Mouse (Mus musculus) left cerebral cortex, adult 18-20 months (tissue): ENCODE results near the gene Plekhm3. TPM values are rescaled to one million over a fixed set of nuclear protein-coding genes. Genes with fewer than 3 reads are reported as not detected.
"Not testable (repeated sequence)": the region's sequence is repeated elsewhere in the genome, so short reads cannot be mapped to it uniquely, and the experiment has no call there.

Source experiments
- DNase-seq, 2 experiments: peaks; one replicate each; pipeline ENCODE4 v3.0.0; 2021 to 2022; ENCODE audit warnings: low spot score in 2 of 2, mixed read lengths in 1 of 2
- long read RNA-seq, 2 experiments: library from polyadenylated mRNA; stranded (forward); transcript quantifications; one replicate each; pipeline ENCODE4 v2.0.0; 2021
- total RNA-seq, 2 experiments: library from RNA; stranded (reverse); gene quantifications; 2 replicates each; pipeline ENCODE4 v1.2.3; 2021

The Plekhm3 gene
- 10 to 100 TPM; 40.0 to 40.9 TPM for total RNA-seq
- long read RNA-seq, experiment 1, full-length matches to known transcripts = 2 of 15 reads
- long read RNA-seq, experiment 1, partial matches to known transcripts = 2 of 15 reads
- long read RNA-seq, experiment 1, other reads (novel, unspliced or antisense) = 11 of 15 reads
- long read RNA-seq, experiment 2, partial matches to known transcripts = 3 of 15 reads
- long read RNA-seq, experiment 2, other reads (novel, unspliced or antisense) = 12 of 15 reads

DNA sequence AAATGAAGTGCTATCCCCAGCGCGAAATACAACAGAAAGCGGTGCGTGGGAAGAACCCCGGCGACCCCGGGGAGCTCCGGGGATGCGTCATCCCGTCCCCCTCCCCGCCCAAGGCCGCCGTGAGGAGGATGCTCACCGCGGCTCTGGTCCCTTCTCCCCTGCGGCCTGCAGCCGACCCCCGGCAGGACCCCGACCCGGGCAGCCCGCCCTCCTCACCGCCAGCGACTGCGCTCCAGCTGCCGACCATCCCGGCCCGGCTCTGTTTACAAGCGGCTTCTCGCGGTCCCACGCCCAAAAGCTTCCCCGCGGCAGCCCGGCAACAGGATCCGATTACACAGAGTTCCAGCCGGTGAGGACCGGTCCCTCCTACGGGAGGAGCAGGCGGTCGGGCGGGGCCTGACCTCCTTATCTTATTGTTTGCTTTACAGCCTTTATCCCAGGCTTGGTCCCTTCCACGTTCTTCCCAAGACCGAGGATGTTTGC lies at the start of gene Plekhm3:
TSS of gene Plekhm3 (minus strand) at position 346 of the 483 bp plus-strand sequence.
- peak; percentile 82 to 88 for DNase-seq

DNA sequence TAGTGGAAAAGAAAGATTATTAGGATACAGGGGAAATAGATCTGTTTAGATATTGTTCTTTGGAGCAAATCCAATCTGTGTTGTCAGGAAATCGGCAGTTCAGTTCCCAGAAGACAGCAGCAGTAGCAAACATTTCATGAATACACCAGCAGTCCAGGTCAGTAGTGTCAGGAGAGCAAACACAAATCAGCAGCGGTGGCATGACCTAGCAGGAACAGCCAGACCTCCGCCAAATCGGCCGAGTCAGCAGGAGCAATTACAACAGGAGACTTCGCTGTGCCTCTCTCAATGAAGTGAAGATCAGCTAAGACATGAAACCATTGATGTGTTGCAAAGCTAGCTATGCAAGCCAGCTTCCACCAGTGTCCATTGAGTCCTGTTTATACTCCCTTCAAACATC lies 49.0 kb upstream of the Plekhm3 start:
- DNase-seq = no peak

- DNase-seq = no peak
These were observed 47.9 kb upstream of the Plekhm3 start for GRCm38 (mm10) chr1:65004526-65004925.

GRCm38 (mm10) chr1:64993206-64993605 lies 36.6 kb upstream of the Plekhm3 start:
- no peak for DNase-seq

DNA sequence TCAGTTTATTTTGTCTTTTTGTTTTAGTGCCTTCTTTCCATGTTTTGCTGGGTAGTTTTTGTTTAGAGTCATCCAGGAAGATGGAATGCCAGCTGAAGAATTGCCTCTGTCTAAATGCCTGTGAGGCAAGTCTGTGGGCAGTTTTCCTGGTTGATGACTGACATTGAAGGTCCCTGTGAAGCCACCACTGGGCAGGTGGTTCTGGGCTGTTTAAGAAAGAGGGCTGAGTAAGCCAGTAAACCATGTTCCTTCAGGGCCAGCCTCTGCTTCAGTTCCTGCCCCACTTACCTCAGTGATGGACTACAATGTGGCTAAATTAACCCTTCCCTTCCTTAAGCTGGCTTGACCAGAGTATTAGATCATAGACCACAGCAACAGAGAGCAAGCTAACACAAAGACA lies 31.6 kb upstream of the Plekhm3 start:
- DNase-seq = no peak

GRCm38 (mm10) chr1:64986120-64986519 lies 29.5 kb upstream of the Plekhm3 start:
- peak; percentile 81 to 84 for DNase-seq

DNA sequence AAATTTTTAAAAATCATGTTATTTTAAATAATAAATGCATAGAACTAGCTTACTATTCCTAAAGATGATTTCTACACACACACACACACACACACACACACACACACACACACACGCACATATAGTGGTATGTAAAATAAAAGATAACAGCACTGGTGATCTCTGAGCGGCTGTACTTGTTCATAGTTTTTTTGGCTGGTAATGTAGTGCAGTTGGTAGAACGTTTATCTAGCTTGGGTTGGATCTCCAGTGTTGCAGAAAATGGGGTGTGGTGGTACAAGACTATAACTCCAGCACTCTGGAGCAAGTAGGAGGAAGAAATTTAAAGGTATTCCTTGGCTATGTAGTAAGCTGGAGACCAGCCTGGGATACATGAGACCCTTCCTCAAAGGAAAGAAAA lies 26.6 kb upstream of the Plekhm3 start:
- DNase-seq = no peak

- peak; percentile 25 to 57 for DNase-seq
These were observed 21.7 kb upstream of the Plekhm3 start for GRCm38 (mm10) chr1:64978321-64978799.

GRCm38 (mm10) chr1:64975346-64975745 lies 18.7 kb upstream of the Plekhm3 start:
- no peak for DNase-seq

DNA sequence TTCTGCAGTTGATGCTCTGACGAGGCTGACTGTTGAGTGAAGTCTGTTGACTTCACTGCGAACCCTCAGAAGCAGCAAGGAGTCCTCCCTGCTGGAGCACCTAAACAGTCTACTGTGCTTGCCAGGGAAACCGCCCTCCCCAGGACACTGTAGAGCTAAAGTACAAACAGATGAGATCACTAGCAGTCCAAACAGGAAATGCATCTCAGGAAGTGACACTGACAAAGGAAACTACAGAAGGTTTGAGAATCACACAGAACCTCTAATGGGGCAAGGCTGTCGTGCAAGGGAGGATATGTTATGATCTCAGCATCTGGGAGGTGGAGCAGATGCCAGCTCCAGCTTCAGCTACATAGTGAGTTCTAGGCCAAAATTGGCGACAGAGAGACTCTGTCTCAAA lies 14.1 kb upstream of the Plekhm3 start:
- no peak for DNase-seq

DNA sequence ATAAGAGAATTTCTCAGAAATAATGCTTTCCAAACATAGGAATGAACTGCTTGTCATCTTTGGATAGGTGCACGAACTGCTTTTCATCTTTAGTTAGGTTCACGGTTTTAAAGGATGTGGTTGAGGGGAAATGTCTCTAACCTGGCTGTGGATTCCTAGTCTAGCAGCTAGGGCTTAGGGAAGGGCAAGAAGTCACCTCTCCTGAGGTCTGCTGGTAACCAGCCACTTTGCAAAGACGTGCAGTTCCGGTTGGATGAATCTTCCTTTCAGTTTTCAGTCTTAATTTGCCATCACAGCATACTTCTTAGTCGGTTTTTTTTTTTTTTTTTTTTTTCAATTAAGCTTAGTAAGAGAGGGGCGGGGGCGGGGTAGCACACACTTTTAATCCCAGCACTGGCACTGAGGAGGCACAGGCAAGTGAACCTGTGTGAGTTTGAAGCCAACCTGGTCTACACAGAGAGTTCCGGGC lies 431 bp upstream of the Plekhm3 start:
- DNase-seq = peak in 1 of 2 experiments; percentile 12

- not testable (repeated sequence) for DNase-seq
These were observed 1.8 kb downstream of the Plekhm3 start for GRCm38 (mm10) chr1:64954786-64955185.

GRCm38 (mm10) chr1:64950271-64950670 lies 6.4 kb downstream of the Plekhm3 start:
- DNase-seq = no peak

- DNase-seq = no peak
These were observed 7.2 kb downstream of the Plekhm3 start for GRCm38 (mm10) chr1:64949377-64949776.

- DNase-seq = no peak
These were observed 10.5 kb downstream of the Plekhm3 start for GRCm38 (mm10) chr1:64946106-64946505.

GRCm38 (mm10) chr1:64945214-64945785 lies 11.3 kb downstream of the Plekhm3 start:
- DNase-seq = no peak

- DNase-seq = no peak
These were observed 11.9 kb downstream of the Plekhm3 start for GRCm38 (mm10) chr1:64944746-64945145.

GRCm38 (mm10) chr1:64942006-64942755 lies 14.4 kb downstream of the Plekhm3 start:
- DNase-seq = no peak

GRCm38 (mm10) chr1:64938907-64939306 lies 17.7 kb downstream of the Plekhm3 start:
- DNase-seq = no peak

GRCm38 (mm10) chr1:64937692-64938091 lies 18.9 kb downstream of the Plekhm3 start:
- no peak for DNase-seq

DNA sequence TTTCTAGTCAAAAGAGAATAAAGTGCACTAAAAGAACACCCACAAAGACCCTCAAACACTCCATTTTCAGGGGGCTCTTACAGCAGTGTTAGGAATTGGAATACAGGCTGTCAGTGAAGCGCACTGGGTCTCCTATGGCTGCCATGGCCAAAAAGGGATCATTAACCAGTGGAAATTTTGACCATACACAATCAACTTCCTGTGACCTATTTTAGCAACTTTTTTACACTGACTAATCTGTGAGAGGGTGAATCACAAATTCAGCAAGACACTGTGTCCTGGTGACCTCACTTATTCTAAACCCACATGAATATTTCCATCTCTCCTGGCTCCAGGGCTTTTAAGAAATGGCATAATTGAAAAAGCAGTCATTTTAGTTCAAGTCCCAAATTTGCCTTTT lies 23.7 kb downstream of the Plekhm3 start:
- no peak for DNase-seq

DNA sequence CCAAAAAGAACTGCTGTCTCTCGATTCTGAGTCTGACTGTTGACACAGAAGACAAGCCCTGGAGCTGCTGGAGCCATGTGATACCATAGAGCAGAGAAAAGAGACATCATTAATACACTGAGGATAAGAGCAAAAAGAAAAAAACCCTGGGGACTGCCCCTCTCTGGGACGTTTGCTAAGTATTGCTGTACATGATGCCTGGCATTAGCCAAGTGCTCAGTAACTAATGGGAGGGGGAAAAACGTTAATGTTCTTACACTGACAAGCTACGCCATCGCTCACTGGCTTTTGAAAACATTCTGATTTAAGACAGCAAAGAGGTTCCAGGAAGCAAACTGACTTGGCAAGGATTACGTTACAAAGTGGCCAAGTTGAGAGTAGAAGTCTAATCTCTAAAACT lies 26.5 kb downstream of the Plekhm3 start:
- DNase-seq = no peak
